Mouse (Mus musculus) thymus, adult 2 months (tissue): Measurements from ENCODE around the gene Gsap.

Source experiments
- CTCF ChIP-seq: fragments of 200-500 bp; IDR thresholded peaks from 2 replicates; pipeline ENCODE4 v1.5.1; 2012; ENCODE audit warnings: mild to moderate bottlenecking, control low read depth, low read length, moderate library complexity, borderline replicate concordance; ENCODE audit not compliant: control insufficient read depth, poor library complexity, insufficient read depth; ENCODE audit errors: extremely low read depth
- POLR2A ChIP-seq: fragments of 200-500 bp; IDR thresholded peaks from 2 replicates; pipeline ENCODE4 v1.6.1; 2012; ENCODE audit warnings: mild to moderate bottlenecking, low read length, control low read depth, moderate library complexity; ENCODE audit not compliant: control insufficient read depth, poor library complexity, insufficient read depth; ENCODE audit errors: extremely low read depth

DNA sequence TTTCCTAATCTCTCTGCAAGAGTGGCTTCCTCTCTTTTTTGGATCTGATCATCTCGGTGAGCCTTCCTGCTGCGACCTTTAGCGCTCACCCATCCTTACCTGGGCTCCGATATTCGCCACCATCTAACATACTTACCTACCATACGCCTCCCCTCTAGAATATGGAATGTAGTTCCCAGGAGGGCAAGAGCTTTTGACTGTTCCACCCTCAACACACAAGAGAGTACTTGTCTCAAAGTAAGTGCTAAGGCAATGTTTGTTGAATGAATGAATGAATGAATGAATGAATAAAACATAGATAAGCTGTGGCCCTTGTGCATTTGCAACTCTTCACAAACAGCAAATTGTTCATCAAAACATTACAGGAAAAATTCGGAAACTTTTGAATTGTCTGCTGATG lies 43.0 kb upstream of the Gsap start:
- TF ChIP-seq CTCF, result no peak
- no peak for TF ChIP-seq POLR2A
